Mouse (Mus musculus) MEL-GATA-1-ER (cell line): ENCODE measurements at regions not wholly inside any gene's neighbourhood (a gene's known extent, or its start where the extent isn't known, plus 50 kb on each side); places are given as distances from the start of the nearest gene placed in this dataset.

Experiments
- DNase-seq: peaks from one replicate; pipeline ENCODE4 v3.0.0-alpha.2; 2012; ENCODE audit warnings: low read depth; ENCODE audit errors: extremely low read depth

GRCm38 (mm10) chrX:56276348-56276747, 63.7 kb upstream of the Gm773 start:
- DNase-seq = no peak

GRCm38 (mm10) chrX:56274170-56274569, 61.5 kb upstream of the Gm773 start:
- DNase-seq = peak; percentile 8

DNA sequence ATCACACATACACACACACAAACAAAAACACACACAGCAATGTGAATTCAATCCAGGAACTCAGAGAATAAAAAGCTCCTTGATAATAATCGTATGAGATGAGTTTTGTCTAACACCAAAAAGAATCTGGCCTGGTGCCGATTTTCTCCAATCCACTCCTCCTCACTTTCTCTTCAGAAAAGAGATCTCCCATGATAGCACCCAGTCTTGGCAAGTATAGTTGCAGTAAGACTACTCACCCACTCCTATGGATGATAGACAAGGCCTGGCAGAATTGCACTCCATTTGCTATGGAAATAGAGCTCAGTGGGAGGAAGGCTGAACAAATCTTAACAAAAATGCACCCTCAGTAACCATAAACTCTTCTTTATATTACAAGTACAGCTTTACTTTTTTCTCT, 57.0 kb upstream of the Gm773 start:
- DNase-seq = no peak
